30 mouse cellular contexts compared by ENCODE assay signal in genomic region chr8:13654350-13655032, GRCm38 (mm10). TPM values are rescaled to one million over a fixed set of nuclear protein-coding genes. Genes with fewer than 3 reads are reported as not detected.
DNase-seq lines count a peak whose midpoint lies in the region; ATAC-seq and TF ChIP-seq lines count a peak whose summit lies in the region.
"Had no signal": no experiment of that assay in that cellular context is flagged by ENCODE, and none has a peak within 500 bp of the region (broad histone marks: within the 10 kb centered on the region; RNA-seq: fewer than 3 reads in every experiment).

No protein-coding gene starts in this region.

- TF ChIP-seq POLR2A in heart, adult 2 months (IDR thresholded peaks at IDR 0.05; ENCODE audit: insufficient read depth, low read depth, low read length): no peak
- no peak for TF ChIP-seq POLR2A in liver, adult 2 months (IDR thresholded peaks at IDR 0.05; ENCODE audit: extremely low read depth, insufficient read depth, low read length)
- no peak for TF ChIP-seq POLR2A in small intestine, adult 2 months (IDR thresholded peaks at IDR 0.05; ENCODE audit: low read depth, low read length)

- no peaks in the 10 kb centered on the region for H3K9me3 ChIP-seq in liver, embryonic 11.5 days (ENCODE audit: control insufficient read depth, low read length)
- H3K9me3 ChIP-seq: forebrain, embryonic 12.5 days; heart, embryonic 10.5 days; hindbrain, embryonic 10.5 days; intestine, embryonic 15.5 days; limb, embryonic 12.5 days; neural tube, embryonic 12.5 days; stomach, embryonic 15.5 days had no signal

- no peaks in the 10 kb centered on the region for H3K27me3 ChIP-seq in heart, adult 2 months (ENCODE audit: control insufficient read depth, insufficient read depth, low read length)
- H3K27me3 ChIP-seq in liver, adult 2 months (ENCODE audit: control insufficient read depth, insufficient read depth, low read length): no peaks in the 10 kb centered on the region
- H3K27me3 ChIP-seq in liver, embryonic 11.5 days (replicated peaks; ENCODE audit: control insufficient read depth, insufficient read depth, low read length): no peaks in the 10 kb centered on the region
- H3K27me3 ChIP-seq in small intestine, adult 2 months (ENCODE audit: control insufficient read depth, insufficient read depth, low read length): no peaks in the 10 kb centered on the region
- H3K27me3 ChIP-seq: forebrain, embryonic 12.5 days; intestine, embryonic 15.5 days; limb, embryonic 12.5 days; neural tube, embryonic 12.5 days; stomach, embryonic 15.5 days had no signal

- no peaks in the 10 kb centered on the region for H3K36me3 ChIP-seq in heart, adult 2 months (ENCODE audit: control insufficient read depth, insufficient read depth, low read length)
- H3K36me3 ChIP-seq in liver, adult 2 months (ENCODE audit: control insufficient read depth, insufficient read depth, low read length): no peaks in the 10 kb centered on the region
- H3K36me3 ChIP-seq in liver, embryonic 11.5 days (ENCODE audit: control insufficient read depth, insufficient read depth, low read length): no peaks in the 10 kb centered on the region
- no peaks in the 10 kb centered on the region for H3K36me3 ChIP-seq in small intestine, adult 2 months (ENCODE audit: control insufficient read depth, insufficient read depth, low read length)
- H3K36me3 ChIP-seq: forebrain, embryonic 12.5 days; hindbrain, embryonic 10.5 days; intestine, embryonic 15.5 days; limb, embryonic 12.5 days; neural tube, embryonic 12.5 days; stomach, embryonic 15.5 days had no signal

- no peak for TF ChIP-seq EP300 in heart, adult 2 months (IDR thresholded peaks at IDR 0.05; ENCODE audit: insufficient read depth, low read depth, low read length)

- no peak overlapping the region for H3K9ac ChIP-seq in heart, adult 2 months (ENCODE audit: low read depth, low read length)
- no peak overlapping the region for H3K9ac ChIP-seq in liver, adult 2 months (ENCODE audit: low read depth, low read length)
- no peak overlapping the region for H3K9ac ChIP-seq in liver, embryonic 11.5 days (ENCODE audit: low read depth, low read length)
- H3K9ac ChIP-seq: forebrain, embryonic 12.5 days; intestine, embryonic 15.5 days; limb, embryonic 12.5 days; liver, embryonic 14.5 days; neural tube, embryonic 12.5 days; stomach, embryonic 15.5 days had no signal

- peaks cover 29% of the 10 kb centered on the region for H3K4me1 ChIP-seq in heart, adult 2 months (ENCODE audit: control insufficient read depth, insufficient read depth, low read length)
- peaks cover 4% of the 10 kb centered on the region for H3K4me1 ChIP-seq in liver, adult 2 months (ENCODE audit: control insufficient read depth, insufficient read depth, low read length)
- H3K4me1 ChIP-seq in liver, embryonic 11.5 days (replicated peaks; ENCODE audit: control insufficient read depth, insufficient read depth, low read length): peaks cover 14% of the 10 kb centered on the region
- peaks cover 6% of the 10 kb centered on the region for H3K4me1 ChIP-seq in small intestine, adult 2 months (ENCODE audit: control insufficient read depth, insufficient read depth, insufficient read length, low read length)
- H3K4me1 ChIP-seq: limb, embryonic 12.5 days had no signal

- no peak for TF ChIP-seq CTCF in heart, adult 2 months (IDR thresholded peaks at IDR 0.05)
- TF ChIP-seq CTCF in liver, adult 2 months (IDR thresholded peaks at IDR 0.05; ENCODE audit: low read depth, low read length): no peak
- TF ChIP-seq CTCF in small intestine, adult 2 months (IDR thresholded peaks at IDR 0.05; ENCODE audit: extremely low read depth, insufficient read length, insufficient replicate concordance, low read depth, low read length): no peak

- H3K27ac ChIP-seq in heart, adult 2 months: peak overlapping the region; percentile 53
- H3K27ac ChIP-seq in liver, adult 2 months (replicated peaks; ENCODE audit: insufficient read depth, low read depth, low read length): peak overlapping the region; percentile 41; the same call in 1 of the 2 replicates
- no peak overlapping the region for H3K27ac ChIP-seq in liver, embryonic 11.5 days (ENCODE audit: low read depth, low read length)
- peak overlapping the region; percentile 45 for H3K27ac ChIP-seq in small intestine, adult 2 months (ENCODE audit: insufficient read depth, low read depth, low read length)
- H3K27ac ChIP-seq: forebrain, embryonic 12.5 days; heart, embryonic 10.5 days; hindbrain, embryonic 10.5 days; intestine, embryonic 15.5 days; limb, embryonic 12.5 days; liver, embryonic 14.5 days; neural tube, embryonic 12.5 days; stomach, embryonic 15.5 days had no signal

- no peak; the same call in 1 of the 2 replicates for ATAC-seq in liver, embryonic 11.5 days (replicated peaks; ENCODE audit: low FRiP score)
- ATAC-seq: CD4-positive, CD25-positive, alpha-beta regulatory T cell, adult 4 months; hindbrain, embryonic 16.5 days; intestine, embryonic 15.5 days had no signal

- H3K4me3 ChIP-seq in heart, adult 2 months: no peak overlapping the region
- H3K4me3 ChIP-seq in liver, adult 2 months (ENCODE audit: insufficient read depth, low read depth, low read length): no peak overlapping the region
- no peak overlapping the region for H3K4me3 ChIP-seq in liver, embryonic 11.5 days (ENCODE audit: low read depth, low read length)
- H3K4me3 ChIP-seq in small intestine, adult 2 months (ENCODE audit: low read depth, low read length): no peak overlapping the region
- H3K4me3 ChIP-seq: erythroblast, embryonic 14.5 days; forebrain, embryonic 12.5 days; heart, embryonic 10.5 days; hindbrain, embryonic 10.5 days; intestine, embryonic 15.5 days; limb, embryonic 12.5 days; neural tube, embryonic 12.5 days; stomach, embryonic 15.5 days had no signal

- intact Hi-C loops in heart, adult 2 months (cut with DNase I): no loop called here
- intact Hi-C loops in heart, postnatal 25 days (cut with DNase I): no loop called here

- H3K79me2 ChIP-seq in heart, adult 2 months (replicated peaks; ENCODE audit: control insufficient read depth, insufficient read depth, low read length): no peaks in the 10 kb centered on the region
- H3K79me2 ChIP-seq in liver, adult 2 months (ENCODE audit: control insufficient read depth, insufficient read depth, low read length): no peaks in the 10 kb centered on the region

- 52% methylated on average over 11 of the region's 11 CpGs for WGBS in heart, adult 2 months
- WGBS in liver, adult 2 months: 84% methylated on average over 11 of the region's 11 CpGs
- WGBS in liver, embryonic 11.5 days: 71% methylated on average over 11 of the region's 11 CpGs
- WGBS in small intestine, adult 2 months: 82% methylated on average over 11 of the region's 11 CpGs

- no peak for DNase-seq in heart, adult 2 months
- no peak for DNase-seq in heart, postnatal 25 days (ENCODE audit: low spot score)
- no peak for DNase-seq in liver, adult 2 months (ENCODE audit: extremely low read depth, low read depth, low spot score)
- DNase-seq in liver, embryonic 11.5 days (ENCODE audit: low spot score): no peak
- peak; percentile 38 for DNase-seq in lung, postnatal 10 days
- no peak for DNase-seq in lung, postnatal 14 days
- DNase-seq in ovary, adult 18-20 months (ENCODE audit: low spot score): no peak
- DNase-seq: adrenal gland, postnatal 14 days; cerebellum, adult 9-10 months; kidney, adult 9 months; kidney, postnatal 25 days; layer of hippocampus, postnatal 36 days; midbrain, embryonic 14.5 days; thymus, adult 18-20 months; thymus, postnatal 36 days had no signal

- no peak overlapping the region for H3K4me2 ChIP-seq in liver, embryonic 11.5 days
- H3K4me2 ChIP-seq: forebrain, embryonic 12.5 days; intestine, embryonic 15.5 days; limb, embryonic 12.5 days; neural tube, embryonic 12.5 days; stomach, embryonic 15.5 days had no signal

RNA-seq across cellular contexts. Expression of gene Rasa3, which starts 22.9 kb away (rescaled TPM):
- total RNA-seq in heart, adult 2 months (2021): 10 to 100 TPM; 14.6 to 16.9 TPM
- 16.5 and 16.8 TPM in 2 replicates for polyA plus RNA-seq in heart, adult 2 months (2012; rRNA removed)
- total RNA-seq in heart, postnatal 25 days (2021): 10 to 100 TPM; 14.8 to 19.8 TPM
- 10.3 TPM in 2 replicates for total RNA-seq in liver, adult 2 months (2014; rRNA removed)
- polyA plus RNA-seq in liver, adult 2 months (2012; rRNA removed): 6.1 and 6.6 TPM in 2 replicates
- polyA plus RNA-seq in liver, embryonic 11.5 days (2014; fragmentation: Nextera tagmentation; extraction: Ambion mirVana): 37.2 and 38.2 TPM in 2 replicates
- 8.5 and 13.1 TPM in 2 replicates for polyA plus RNA-seq in small intestine, adult 2 months (2012; rRNA removed)

RNA-seq across cellular contexts. Expression of gene Cfap97d2, which starts 51.2 kb away (rescaled TPM):
- total RNA-seq in heart, adult 2 months (2021): under 1 TPM in 1 of 2 experiments, not detected in 1; 0.52 TPM
- 0.49 TPM in 1 of 2 replicates, not detected in the other for polyA plus RNA-seq in heart, adult 2 months (2012; rRNA removed)
- not detected for total RNA-seq in heart, postnatal 25 days (2021)
- not detected in 2 replicates for total RNA-seq in liver, adult 2 months (2014; rRNA removed)
- polyA plus RNA-seq in liver, adult 2 months (2012; rRNA removed): not detected in 2 replicates
- 0.19 TPM in 1 of 2 replicates, not detected in the other for polyA plus RNA-seq in liver, embryonic 11.5 days (2014; fragmentation: Nextera tagmentation; extraction: Ambion mirVana)
- polyA plus RNA-seq in small intestine, adult 2 months (2012; rRNA removed): not detected in 2 replicates
- total RNA-seq: adrenal gland, postnatal 14 days; common myeloid progenitor, adult 5-6 weeks; gastrocnemius, postnatal 4 days; megakaryocyte progenitor cell, adult 5-6 weeks had no signal
- polyA plus RNA-seq: CD4-positive, CD25-positive, alpha-beta regulatory T cell, adult 4 months; erythroblast, embryonic 14.5 days; heart, embryonic 10.5 days; stomach, embryonic 15.5 days had no signal
